Mouse (Mus musculus): ENCODE results near the gene Lrit3.
"Not testable (repeated sequence)": the region's sequence is repeated elsewhere in the genome, so short reads cannot be mapped to it uniquely, and the experiment has no call there.

Gene Lrit3

GRCm38 (mm10) chr3:129766971-129767794 is 36.6 kb downstream of the Lrit3 start:
- DNase-seq, result no peak

GRCm38 (mm10) chr3:129766106-129766505 is 37.7 kb downstream of the Lrit3 start:
- DNase-seq, result no peak

GRCm38 (mm10) chr3:129757599-129757998 is 46.2 kb downstream of the Lrit3 start:
- DNase-seq, result not testable (repeated sequence)

GRCm38 (mm10) chr3:129754650-129755604 is 48.9 kb downstream of the Lrit3 start, which contains the start of gene Egf:
Gene Egf, minus strand, starts transcription at chr3:129755316.
- peak; percentile 43 for DNase-seq

- peak; percentile 64 for DNase-seq
Measured at GRCm38 (mm10) chr3:129744803-129745202, 59.0 kb downstream of the Lrit3 start.

GRCm38 (mm10) chr3:129742781-129743180 is 61.0 kb downstream of the Lrit3 start:
- DNase-seq, result no peak

- peak; percentile 32 for DNase-seq
Measured at GRCm38 (mm10) chr3:129738291-129739183, 65.3 kb downstream of the Lrit3 start.

All from retina, postnatal 1 day (tissue).